Mouse (Mus musculus): ENCODE measurements around the gene Avpi1.

Avpi1 gene

DNA sequence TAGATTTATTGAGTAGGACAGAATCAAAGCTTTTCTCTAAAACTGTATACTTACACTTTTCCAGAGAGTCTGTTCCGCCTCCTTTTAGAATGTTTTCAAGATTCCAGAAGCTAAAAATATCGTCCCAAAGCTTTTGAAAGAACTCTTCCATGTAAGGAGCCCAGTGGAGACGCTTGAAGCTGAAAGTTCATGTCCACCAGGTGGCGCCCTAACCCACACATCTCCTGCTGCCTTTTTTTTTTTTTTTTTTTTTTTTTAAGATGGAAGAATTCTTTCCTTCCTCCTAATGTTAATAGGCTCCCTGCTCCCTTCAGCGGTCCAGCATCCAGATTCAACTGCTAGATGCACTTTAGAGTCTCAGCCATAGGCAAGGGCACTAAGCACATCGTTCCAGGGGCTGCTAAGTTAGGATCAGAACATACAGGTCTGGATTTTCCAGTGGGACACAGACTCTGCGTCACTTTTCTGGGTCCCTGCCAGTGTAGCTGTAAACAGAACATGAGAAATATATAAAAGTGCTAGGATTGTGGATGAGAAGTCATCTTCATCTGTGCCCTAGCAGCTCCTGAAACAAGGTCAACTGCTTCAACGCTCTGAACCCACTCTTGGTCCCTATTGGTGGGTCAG, 15.8 kb upstream of the Avpi1 start:
- peak; percentile 96 for DNase-seq

DNA sequence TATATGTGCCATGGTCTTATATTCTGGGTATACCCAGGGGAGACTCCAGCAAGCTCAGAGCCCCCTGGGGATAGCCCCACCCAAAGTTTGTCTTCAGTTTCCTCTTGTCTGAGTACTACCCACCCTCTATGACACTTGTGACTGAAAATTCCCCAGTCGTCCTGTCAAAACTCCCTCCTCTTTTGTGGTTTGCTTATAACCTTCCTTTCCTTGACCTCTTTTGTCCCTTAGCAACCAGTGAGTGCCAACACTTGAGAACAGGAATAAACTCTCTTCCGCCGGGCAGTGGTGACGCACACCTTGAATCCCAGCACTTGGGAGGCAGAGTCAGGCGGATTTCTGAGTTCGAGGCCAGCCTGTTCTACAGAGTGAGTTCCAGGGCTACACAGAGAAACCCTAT, 15.2 kb upstream of the Avpi1 start:
- no peak for DNase-seq

DNA sequence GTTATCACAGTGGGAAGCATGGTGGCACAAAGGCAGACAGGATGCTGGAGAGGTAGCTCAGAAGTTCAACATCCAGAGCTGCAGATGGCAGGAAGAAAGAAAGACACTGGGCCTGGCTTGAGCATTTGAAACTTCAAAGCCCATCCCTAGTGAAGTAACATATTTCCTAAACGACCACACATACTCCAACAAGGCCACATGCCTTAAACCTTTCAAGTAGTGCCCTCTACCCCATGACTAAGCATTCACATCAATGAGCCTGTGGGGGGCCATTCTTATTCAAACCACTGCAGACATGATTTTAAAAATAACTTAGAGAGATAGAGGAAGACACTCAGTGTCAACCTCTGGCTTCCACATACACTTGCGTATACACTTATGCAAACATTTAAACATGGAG, 13.9 kb upstream of the Avpi1 start:
- DNase-seq, result no peak

DNA sequence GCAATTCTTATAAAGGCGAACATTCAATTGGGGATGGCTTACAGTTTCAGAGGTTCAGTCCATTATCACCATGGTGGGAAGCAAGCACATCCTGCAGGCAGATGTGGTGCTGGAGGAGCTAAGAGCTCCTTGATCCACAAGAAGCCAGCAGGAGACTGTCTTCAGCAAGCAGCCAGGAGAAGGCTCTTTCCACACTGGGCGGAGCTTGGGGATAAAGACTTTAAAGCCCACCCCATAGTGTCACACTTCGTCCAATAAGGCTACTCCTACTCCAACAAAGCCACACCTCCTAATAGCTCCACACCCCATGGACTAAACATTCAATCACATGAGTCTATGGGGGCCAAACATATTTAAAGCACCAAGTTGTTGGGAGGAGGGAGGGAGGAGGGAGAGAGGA, 13.1 kb upstream of the Avpi1 start:
- DNase-seq, result no peak

DNA sequence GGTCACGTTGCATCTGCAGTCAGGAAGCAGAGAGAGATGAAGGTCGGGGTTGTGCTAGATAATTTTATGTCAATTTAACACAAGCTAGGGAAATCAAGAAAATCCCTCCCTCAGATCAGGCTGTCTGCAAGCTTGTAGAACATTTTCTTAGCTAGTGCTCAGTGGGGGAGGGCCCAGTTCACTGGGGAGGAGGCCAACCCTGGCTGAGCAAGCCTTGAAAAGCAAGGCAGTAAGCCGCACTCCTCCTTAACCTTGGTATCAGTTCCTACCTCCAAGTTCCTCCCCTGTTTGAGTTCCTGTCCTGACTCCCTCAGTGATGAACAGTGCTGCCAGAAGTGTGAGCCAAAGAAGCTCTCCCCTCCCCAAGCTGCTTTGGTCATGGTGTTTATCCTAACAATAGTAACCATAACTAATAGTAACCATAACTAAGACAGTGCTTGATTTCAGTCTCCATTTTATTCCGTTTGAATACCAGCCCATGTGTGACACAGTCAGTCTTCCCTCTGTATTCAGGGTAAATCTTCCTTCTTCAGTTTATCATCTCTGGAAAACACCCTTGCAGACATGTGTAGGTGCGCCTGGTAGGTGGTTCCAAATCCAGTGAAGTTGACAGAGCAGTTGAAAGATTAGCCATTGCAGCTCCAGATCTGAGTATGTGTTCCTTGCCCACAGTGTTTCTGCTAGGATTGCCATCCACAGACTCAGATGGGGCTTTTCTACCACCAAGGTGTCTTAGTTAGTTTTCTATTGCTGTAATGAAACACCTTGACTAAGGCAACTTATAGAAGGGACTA, 11.1 kb upstream of the Avpi1 start:
- DNase-seq, result no peak

DNA sequence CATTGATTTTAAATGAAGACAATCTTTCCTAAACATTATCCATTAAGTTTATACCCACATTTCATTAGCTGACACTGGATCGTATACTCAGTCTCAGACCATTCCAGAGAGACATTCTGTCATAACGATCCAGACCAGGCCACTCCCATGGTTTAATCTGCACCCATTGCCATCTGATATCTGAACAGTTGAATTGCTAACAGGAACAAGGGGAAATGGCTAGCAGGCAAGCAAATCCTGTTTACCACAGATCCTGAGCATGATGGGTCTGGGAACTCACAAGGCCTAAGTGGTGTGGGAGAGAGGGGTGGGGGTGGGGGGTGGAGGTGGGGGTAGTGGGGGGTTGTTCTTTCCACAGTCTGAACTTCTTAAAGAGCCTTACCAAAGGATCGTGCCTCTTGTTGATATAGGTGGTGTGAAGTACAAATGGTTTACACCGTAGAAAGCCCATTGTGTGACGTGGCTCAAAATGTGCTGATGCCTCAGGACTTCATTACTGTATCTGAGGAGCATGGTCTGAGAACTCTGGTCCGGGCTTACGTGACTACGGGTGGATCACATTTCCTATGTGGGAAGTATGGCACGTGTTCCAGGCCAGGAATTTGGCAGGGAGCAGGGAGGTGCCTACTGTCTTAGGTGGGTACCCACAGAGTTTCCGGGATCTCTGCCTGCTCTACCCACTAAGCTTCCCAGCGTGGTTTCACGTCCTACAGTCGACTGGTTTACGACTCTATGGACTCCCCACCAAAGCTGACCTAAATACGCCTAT, 9.8 kb upstream of the Avpi1 start:
- no peak for DNase-seq

DNA sequence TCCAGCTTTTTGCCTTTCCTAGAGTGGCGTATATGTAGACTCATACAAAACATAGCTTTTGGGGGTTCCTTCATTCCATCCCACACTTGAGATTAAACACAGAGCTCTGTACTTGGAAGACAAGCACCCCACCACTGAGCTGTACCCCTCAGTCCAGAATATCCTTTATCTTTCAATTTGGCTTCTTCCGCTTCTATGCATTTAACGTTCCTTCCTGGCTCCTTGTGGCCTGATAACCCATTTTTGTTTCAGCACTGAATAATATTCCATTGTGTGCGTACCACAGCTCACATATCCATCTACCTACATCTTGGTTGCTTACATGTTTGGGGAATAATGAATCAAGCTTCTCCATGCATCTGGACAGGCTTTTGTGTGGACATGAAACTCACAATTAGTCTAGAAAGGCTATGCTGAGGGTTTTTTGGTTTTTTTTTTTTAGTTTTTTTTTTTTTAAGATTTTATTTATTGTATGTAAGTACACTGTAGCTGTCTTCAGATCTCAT, 8.4 kb upstream of the Avpi1 start:
- no peak for DNase-seq

DNA sequence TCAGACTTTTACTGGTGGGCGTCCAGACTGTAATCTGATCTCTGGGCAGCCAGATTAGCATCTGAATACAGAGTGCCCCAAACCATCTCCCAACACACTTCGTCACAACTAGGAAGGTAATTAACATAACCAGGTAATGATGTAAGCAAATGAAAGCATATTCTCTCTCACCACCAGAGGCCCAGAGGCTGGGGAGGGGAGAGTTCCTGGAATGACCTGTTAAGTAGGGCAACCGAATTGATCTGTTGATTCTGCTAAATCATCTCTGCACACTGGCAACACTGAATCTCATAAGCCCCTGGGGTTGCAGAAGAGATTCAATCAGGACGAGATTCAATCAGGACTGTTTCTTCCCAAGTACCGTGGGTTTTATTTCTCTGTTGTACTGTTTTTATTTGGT, 7.3 kb upstream of the Avpi1 start:
- DNase-seq, result no peak

DNA sequence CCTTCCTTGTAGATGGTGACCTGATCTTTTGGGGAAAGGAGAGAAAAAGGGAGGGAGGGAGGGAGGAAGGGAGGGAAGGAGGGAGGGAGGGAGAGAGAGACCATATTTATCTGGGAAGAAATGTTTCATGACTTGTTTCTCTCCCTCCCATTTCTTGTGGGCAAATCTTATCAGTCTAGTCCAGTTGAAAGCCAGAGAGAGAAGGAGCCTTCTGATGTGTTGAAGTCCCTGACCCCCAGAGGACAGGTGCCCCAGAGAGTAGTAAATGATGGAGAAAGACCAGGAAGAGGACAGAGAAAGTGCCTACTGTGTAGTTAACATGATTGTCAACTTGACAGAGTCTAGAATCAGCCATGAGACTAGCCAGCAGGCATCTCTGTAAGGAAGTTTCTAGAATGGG, 6.2 kb upstream of the Avpi1 start:
- DNase-seq, result no peak

DNA sequence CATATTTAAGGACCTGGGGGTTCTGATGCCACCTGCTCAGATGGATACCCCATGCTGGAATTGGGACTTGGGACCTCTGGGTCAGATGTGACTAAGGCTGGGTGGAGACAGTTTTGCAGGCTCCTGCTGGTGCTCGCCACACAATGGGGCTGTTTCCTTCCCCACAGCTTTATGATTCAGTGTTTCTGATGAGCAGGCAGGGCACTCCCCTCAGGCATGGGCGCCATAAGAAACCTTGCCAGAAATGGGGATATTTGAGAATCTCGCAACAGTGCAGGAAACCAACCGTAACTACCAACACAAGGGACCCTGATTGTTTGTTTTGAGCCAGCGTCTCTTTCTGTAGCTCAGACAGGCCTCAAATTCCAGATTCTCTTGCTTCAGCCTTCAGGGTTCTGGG, 2.2 kb upstream of the Avpi1 start:
- no peak for DNase-seq

DNA sequence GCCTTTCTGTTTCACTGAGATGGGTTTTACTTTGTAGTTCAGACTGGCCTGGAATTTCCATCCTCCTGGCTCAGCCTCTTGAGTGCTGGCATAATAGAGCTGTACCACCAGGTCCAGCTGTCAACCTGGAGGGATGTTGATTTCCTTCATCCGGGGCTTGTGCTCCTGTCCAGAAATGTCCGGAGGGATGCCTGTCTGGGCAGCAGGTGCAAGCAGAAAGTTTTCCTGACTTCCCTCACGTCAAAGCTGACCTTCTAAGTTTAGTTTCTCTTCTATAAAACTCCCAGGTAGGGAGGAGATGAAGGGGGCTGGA, 1.4 kb upstream of the Avpi1 start:
- DNase-seq, result no peak

DNA sequence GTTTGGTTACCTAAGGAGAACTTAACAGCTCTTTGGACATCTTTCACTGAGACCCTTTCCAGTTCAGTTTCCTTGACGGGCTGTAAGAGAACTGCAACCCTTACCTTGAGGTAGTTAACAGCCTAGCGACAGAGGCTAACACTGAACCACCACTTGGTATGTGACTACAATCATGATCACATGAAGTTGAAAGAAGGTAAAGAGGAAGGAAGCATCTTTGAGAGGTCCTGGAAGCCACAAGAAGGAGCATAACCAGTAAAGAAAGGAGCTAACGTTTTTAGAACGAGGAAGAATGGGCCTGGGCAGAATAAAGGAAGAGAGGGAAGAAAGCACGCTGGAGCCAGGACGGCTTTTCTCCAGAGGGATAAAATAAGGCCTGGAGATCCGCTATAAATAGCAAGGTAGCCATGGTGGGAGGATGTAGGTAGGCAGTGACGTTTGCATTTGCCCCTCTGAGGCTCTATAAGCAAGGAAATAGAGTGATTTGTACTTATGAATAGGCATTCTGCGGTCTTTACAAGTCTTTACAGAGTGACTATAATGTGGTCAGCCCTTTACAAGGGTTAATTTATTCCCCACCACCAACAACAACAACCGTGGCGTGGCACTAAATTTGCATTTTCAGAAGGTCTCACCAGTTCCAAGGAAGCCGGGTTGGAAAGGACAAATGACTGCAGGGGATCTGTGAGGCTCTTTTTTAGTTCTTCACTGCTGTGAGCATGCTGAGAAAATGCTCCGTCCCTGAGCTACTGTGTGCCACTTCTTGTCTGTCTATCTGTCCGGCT, 842 bp upstream of the Avpi1 start:
- no peak for DNase-seq

DNA sequence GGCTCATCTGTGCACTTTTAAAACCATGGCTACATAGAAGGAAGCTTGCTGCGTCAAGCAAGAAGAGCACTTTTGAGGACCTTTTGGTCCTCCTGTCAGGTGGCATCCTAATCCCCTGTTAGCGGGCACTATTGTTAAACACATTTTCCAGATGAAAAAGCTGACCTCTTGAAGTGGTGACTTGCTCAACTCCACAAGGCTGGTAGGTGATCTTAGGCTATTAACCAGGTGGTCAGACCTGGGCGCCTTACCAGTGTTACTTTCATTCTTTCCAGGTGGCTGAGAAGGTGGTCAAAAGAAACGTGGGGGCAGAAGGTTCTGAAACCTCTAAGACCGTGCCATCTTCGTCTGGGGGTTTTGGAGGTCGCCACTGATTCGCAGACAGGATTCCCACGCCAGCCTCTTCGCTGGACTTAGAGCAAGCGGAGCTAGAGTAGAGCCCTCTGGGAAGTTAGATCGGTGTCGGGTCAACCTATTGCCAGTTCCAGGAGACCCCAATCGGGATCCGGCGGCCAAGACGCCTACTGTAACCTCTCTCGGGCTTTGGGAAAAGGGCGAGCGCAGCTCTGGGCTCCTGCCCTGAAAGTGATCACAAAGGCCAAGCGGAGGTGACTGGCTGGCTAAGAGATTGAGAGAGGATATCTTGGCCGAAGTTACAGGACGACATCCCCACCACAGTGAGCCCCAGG, 663 bp downstream of the Avpi1 start:
- no peak for DNase-seq

DNA sequence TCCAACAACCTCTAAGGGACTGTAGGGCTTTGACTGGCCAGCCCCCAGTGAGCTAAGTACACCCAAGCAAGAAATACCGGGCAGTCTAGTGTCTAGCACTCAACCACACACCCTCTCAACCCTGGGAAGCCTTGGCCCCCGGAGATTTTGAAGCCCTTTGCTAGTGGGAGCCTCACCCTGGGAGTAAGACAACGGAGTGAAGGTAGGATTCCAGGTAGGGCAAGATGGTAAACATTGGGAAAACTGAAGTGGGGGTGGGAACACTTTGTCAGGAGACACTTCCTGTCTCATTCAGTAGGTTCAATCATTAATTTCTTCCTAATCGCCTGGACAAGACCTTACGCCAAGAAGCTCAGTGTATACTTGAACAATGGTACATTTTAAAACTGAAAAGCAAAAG, 1.8 kb downstream of the Avpi1 start:
- DNase-seq, result no peak

DNA sequence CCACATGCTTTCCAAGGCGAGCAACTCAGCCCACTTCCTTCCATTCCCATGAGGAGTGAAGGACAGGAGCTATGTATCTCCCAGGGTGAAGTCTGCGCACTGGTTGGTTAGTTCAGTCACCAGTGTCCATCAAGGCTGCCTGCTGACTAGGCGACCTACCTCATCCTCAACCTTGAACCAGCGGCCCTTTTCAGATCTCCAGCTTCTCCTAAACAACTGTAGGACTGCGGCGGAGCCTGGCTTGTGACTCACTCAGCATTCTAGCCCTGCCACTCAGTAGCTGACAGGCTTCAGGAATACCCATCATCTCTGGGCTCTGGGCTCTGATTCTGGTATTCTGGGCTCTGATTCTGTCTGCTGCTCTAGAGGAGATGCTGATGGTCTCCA, 2.6 kb downstream of the Avpi1 start:
- DNase-seq, result no peak

DNA sequence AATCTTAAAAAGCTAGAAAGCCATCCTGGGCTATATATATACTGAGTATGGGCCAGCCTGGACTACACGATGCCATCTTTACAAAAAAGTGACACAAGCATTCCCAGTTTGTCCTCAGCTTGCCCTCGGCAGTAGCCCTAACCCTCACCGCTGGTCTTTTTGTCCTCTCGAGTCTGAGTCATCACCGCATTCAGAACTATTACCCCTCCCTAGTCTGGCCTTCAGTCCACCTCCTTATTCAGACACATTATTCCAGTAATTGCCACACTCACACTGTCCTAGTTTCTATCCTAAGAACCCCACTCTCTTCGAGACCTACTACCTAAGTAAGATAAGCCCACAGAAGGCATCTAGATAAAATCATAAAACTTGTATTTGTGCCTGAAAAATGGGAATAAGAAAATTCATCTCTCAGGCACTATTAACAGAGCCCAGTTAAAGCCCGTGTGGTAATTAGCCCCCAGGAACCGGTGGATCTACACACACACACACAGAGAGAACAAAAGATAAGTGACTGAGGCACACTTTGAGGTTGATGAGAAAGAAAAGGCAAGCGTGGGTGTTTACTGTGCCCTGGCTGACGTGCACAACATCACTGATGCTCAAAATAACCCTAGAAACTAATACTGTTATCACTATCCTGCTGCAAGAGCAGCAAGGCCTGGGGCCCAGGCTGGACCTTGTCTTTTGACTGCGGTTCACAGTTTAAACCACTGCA, 3.2 kb downstream of the Avpi1 start:
- DNase-seq, result no peak

DNA sequence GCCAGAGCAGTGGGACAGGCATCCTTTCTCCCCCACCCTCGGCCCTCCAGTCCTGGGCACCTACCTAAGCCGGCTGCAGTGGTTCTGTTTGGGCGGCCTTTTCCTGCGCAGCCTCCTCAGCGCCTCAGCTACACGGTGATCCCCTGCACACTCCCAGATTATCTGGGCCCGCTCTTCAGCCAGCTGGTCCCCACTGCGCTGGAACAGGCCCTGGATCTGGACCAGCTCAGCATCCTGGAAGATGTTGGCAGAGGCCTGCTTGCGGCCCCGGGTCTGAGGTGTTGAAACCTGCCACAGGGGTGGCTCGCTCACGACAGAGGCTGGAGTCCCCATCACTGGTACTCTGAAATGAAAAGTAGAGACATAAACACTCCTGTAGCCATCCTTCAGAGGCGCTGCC, 4.2 kb downstream of the Avpi1 start:
- no peak for DNase-seq

DNA sequence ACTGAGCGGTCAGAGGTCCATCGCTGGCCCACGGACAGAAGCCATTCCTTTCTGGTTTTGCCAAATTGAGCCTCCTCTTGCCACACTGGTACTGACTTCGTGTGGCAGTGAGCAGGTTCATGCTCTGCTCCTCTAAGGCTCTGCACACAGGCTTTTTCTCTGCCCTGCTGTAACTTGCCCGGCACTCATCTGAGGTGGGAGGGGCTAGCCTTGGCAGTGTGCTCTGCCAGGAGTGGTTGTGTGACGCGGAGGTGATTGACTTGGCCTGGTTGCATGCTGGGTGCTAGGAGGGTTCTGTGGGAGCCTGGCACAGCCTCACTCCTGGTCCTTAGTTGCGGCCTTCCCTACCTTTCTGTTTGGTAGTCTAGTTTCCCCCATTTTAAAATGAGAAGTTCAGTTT, 8.4 kb downstream of the Avpi1 start:
- no peak for DNase-seq

DNA sequence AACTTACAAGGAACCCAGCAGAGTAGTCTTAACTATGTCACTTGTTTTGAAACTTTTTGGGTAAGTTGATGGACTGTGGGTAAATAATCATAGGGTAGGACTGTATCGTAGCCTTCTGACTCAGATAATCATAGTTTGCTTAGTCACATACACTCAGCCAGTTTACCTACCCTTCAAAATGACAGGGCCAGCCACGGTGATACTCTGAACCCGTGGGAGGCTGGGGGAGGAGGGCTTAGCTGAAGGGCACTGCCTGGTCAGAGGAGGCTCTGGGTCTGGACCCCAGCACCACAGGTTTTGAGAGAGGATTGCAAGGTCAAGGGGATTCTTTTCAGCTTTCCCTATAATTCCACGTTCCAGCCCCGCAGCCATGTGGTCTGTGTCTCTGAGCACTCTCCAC, 10.3 kb downstream of the Avpi1 start:
- no peak for DNase-seq

DNA sequence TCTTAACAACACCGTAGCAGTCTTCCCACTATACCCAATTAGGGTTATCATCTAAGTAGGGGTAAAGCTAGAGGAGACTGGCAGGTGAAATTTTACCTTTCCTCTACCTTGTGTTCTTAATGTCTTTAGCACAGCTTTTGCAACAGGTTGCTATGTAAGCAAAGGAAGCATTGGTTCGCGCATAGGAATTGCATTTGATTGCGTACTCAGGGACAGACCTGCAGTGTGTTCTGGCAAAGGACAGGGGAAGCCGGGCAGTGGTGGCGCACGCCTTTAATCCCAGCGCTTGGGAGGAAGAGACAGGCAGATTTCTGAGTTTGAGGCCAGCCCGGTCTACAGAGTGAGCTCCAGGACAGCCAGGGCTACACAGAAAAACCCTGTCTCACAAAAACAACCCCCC, 10.7 kb downstream of the Avpi1 start:
- no peak for DNase-seq

DNA sequence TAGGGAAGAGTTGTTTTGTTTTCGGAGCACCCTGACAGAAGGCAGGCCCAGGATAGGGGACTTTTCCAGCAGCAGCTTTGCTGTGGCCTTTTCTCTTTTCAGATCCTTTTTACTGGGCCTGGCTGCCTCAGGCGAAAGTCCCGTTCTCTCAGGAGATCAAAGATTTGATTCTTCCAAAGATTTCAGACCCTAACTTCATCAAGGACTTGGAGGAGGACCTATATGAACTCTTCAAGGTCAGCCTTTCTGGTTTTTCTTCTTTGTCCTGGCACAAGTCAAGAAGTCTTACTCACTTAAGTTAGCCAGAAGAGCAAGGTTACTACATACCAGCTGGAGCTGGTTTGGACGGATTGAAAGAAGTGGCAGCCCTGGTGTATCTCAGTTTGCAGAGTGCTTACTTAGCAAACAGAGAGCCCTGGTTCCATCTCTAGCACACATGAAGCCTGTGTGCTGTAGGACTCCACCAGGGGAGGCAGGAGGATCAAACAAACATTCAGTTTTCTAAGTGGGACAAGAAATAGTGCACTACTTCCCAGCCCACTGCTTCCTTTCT, 13.0 kb downstream of the Avpi1 start:
- DNase-seq, result no peak

DNA sequence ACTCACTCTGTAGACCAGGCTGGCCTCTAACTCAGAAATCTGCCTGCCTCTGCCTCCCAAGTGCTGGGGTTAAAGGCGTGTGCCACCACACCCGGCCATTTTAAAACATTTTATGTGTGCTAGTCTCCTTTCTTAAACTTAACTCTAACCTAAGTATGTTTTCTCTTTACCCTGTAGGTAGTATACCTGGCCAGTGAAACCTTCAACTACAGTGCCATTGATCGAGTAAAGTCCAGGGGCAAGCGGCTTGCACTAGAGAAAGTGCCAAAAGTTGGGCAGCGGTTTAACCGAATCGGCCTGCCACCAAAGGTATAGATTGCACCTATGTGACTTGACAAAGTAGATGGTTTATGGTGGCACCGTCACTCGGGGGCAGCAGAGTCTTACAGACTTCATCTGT, 24.2 kb downstream of the Avpi1 start:
- DNase-seq, result no peak

Data from kidney, postnatal 4 days (tissue).